Mouse (Mus musculus) monocyte, adult 5-6 weeks (primary cell): Measurements from ENCODE around the gene Trmt10a. TPM values are rescaled to one million over a fixed set of nuclear protein-coding genes. Genes with fewer than 3 reads are reported as not detected.
A peak's percentile ranks its signal among the peaks of the same experiment; 100 is the strongest.
"Not testable (repeated sequence)": the region's sequence is repeated elsewhere in the genome, so short reads cannot be mapped to it uniquely, and the experiment has no call there.

Source experiments
- ATAC-seq: fragments of 153-309, 156-312 bp; replicated peaks from 2 replicates; pipeline ENCODE4 v1.8.0; 2017; ENCODE audit warnings: mild to moderate bottlenecking; ENCODE audit not compliant: low TSS enrichment, insufficient number of reproducible peaks, severe bottlenecking, poor library complexity, low FRiP score
- total RNA-seq: library from RNA; stranded (forward); fragments of 200-1000, 200-491, 200-594 nt; gene quantifications from 3 replicates; pipeline ENCODE4 v1.2.3, GENCODE M21; 2017

The Trmt10a gene
- total RNA-seq, 1 experiment from 2014 or later: 4.0 TPM

- no peak for ATAC-seq
Observed at GRCm38 (mm10) chr3:138131168-138131567, 12.1 kb upstream of the Trmt10a start.

GRCm38 (mm10) chr3:138133463-138133862, 9.8 kb upstream of the Trmt10a start:
- no peak for ATAC-seq

GRCm38 (mm10) chr3:138133916-138134315, 9.3 kb upstream of the Trmt10a start:
- no peak for ATAC-seq

GRCm38 (mm10) chr3:138134528-138134927, 8.7 kb upstream of the Trmt10a start:
- no peak for ATAC-seq

- ATAC-seq: not testable (repeated sequence)
Observed at GRCm38 (mm10) chr3:138138146-138138545, 5.1 kb upstream of the Trmt10a start.

DNA sequence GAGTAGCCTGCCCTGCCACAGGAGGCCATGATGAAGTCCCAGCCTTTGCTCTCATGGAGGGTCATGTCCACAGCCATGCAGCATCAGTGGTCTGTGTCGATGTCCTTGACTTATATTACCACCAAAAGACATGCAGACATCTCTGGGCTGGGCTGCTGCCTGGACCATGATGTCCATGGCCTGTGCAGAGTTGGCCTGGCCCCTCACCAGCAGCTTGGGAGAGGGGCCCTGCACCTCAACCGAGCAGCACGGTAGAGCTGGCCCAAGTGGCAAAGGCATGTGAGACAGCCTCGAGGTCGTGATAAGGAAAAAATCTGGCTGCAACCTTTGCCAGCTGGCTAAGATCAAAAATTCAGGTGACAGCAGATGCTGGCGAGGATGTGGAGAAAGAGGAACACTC, 3.6 kb upstream of the Trmt10a start:
- no peak for ATAC-seq

- ATAC-seq: no peak
Observed at GRCm38 (mm10) chr3:138142052-138142732, 1.1 kb upstream of the Trmt10a start.

DNA sequence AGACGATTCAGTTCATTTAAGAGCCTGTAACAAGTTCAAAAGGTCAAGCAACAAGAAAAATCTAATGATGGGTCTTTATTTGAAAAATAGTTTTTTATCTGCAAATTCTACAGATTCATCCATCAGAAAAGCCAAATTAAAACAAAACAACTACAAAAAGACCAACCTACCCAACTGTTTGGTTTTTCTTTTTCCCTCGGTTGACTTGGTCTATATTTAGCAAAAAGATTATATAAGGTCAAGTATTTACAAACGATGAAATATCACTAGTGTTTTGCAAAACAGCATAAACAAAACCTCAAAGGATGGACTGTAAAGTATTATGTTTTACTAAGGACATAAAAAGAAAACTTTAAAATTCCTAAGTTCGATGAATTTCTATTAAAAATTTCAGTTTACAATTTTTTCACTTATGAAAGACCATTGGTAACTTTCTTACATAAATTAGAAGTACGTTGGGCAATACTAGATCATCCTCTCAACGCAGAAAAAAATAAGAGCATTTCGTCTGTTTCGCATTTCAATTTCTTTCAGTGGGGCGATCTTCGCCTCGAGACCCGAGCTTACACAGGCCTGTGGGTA, 424 bp upstream of the Trmt10a start:
- ATAC-seq: no peak

GRCm38 (mm10) chr3:138144060-138144641, 903 bp downstream of the Trmt10a start:
- no peak for ATAC-seq

GRCm38 (mm10) chr3:138144642-138145171, 1.5 kb downstream of the Trmt10a start, which contains the start of gene Mttp:
Gene Mttp (minus strand): TSS chr3:138144968.
- ATAC-seq: peak; percentile 60

GRCm38 (mm10) chr3:138148811-138149210, 5.6 kb downstream of the Trmt10a start:
- ATAC-seq: no peak

GRCm38 (mm10) chr3:138155062-138155461, 11.8 kb downstream of the Trmt10a start:
- no peak for ATAC-seq

GRCm38 (mm10) chr3:138156651-138157050, 13.4 kb downstream of the Trmt10a start:
- no peak for ATAC-seq

- ATAC-seq: no peak
Observed at GRCm38 (mm10) chr3:138161623-138162022, 18.4 kb downstream of the Trmt10a start.

DNA sequence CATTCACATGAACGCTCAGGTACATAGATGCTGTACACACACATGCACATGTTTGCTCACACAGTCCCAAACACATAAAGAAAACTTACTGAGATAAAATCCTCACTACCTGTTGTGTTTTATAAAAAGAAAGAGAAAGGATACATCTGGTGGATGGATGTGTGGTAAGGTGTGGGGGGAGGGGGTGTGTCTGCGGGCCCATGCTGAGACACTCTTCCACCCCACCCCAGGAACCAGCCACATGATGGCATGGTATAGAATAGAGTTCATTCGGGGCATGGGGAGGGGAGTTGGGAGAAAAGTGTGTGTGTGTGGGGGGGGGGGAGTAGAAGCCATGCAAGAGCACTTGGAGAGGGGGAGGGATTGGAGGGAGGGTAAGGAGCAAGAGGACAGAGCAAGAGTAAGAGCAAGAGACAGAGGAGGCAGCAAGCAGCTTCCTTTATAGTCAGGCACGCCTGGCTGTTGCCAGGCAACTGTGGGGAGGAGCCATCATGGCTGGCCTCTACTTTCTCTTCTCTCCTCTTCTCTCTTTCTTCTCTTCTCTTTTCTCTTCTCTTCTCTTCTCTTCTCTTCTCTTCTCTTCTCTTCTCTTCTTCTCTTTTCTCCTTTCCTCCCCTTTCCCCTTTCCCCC, 19.4 kb downstream of the Trmt10a start:
- ATAC-seq: no peak

GRCm38 (mm10) chr3:138173291-138173690, 30.0 kb downstream of the Trmt10a start:
- no peak for ATAC-seq

DNA sequence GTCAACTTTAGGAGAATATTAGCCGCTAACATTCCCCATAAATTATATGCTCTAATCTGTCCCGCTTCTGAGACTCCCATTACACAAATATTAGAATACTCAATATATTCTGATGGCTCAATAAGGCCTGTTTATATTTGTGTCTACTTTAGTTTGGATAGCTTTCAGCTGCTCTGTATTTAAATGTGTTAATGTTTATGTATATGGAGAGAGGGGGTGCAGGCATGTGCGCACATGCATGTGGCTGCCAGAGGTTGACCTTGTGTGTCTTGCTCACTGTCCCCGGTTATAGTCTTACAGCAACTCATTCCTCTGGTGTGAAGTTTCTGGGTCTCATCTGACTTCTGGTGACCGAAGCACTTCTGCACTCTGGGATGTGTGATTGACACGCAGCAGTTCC, 32.3 kb downstream of the Trmt10a start:
- no peak for ATAC-seq

DNA sequence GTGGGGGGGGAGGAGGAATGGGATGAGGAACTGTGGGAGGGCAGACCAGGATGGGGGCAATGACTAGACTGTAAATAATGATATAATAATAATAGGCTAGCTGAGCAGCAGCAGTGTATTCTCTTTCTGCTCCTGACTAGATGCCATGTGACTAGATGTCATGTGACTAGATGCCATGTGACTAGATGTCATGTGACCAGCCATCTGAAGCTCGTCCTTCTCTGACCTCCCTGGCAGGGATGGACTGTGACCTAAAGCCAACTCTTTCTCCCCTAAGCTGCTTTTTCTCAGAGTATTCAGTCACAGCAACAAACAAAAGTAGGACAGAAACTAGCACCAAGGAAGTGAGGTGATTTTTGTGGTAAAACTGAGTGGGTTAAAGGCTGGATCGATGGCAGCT, 38.8 kb downstream of the Trmt10a start:
- no peak for ATAC-seq

DNA sequence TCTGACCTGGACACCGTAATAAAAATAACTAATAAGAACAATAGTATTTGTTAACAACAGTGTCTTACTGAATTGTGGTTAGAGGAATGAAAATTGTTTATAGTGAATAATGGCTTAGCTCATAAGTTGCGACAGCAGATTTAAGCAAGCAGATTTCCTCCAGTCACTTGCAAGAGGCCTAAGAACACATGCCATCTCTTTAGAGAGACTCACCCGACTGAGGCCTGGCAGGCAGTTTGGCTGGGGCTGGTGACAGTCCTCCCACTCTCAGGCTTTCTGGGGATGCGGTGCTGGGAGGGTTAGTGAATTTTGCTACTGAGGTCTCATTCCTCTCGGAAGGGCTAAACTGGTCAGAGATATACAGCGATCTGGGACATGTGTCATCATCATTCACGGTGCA, 40.1 kb downstream of the Trmt10a start:
- ATAC-seq: no peak
